Mouse (Mus musculus) left cerebral cortex, adult 11 months (tissue): ENCODE results near the gene Etfa.

Experiments used
- DNase-seq: peaks from one replicate; pipeline ENCODE4 v3.0.0; 2022; ENCODE audit warnings: low spot score

The Etfa gene

GRCm38 (mm10) chr9:55511521-55511993, 486 bp downstream of the Etfa start:
- peak; percentile 11 for DNase-seq

- no peak for DNase-seq
Observed at GRCm38 (mm10) chr9:55510651-55511235, 1.3 kb downstream of the Etfa start.

- no peak for DNase-seq
Observed at GRCm38 (mm10) chr9:55509731-55510130, 2.3 kb downstream of the Etfa start.

- DNase-seq = no peak
Observed at GRCm38 (mm10) chr9:55508701-55509100, 3.3 kb downstream of the Etfa start.

- DNase-seq = no peak
Observed at GRCm38 (mm10) chr9:55507922-55508321, 4.1 kb downstream of the Etfa start.

GRCm38 (mm10) chr9:55482116-55482515, 29.9 kb downstream of the Etfa start:
- DNase-seq = no peak

GRCm38 (mm10) chr9:55478699-55479098, 33.3 kb downstream of the Etfa start:
- no peak for DNase-seq

GRCm38 (mm10) chr9:55476084-55476483, 36.0 kb downstream of the Etfa start:
- DNase-seq = no peak

GRCm38 (mm10) chr9:55468397-55468796, 43.6 kb downstream of the Etfa start:
- DNase-seq = no peak

- DNase-seq = no peak
Observed at GRCm38 (mm10) chr9:55453366-55453765, 58.7 kb downstream of the Etfa start.

GRCm38 (mm10) chr9:55452906-55453305, 59.1 kb downstream of the Etfa start:
- no peak for DNase-seq

GRCm38 (mm10) chr9:55451426-55451825, 60.6 kb downstream of the Etfa start:
- DNase-seq = no peak

- DNase-seq = no peak
Observed at GRCm38 (mm10) chr9:55450035-55450434, 62.0 kb downstream of the Etfa start.

GRCm38 (mm10) chr9:55449108-55449507, 62.9 kb downstream of the Etfa start:
- no peak for DNase-seq

GRCm38 (mm10) chr9:55447509-55447908, 64.5 kb downstream of the Etfa start:
- DNase-seq = no peak

- DNase-seq = no peak
Observed at GRCm38 (mm10) chr9:55439206-55439780, 72.8 kb downstream of the Etfa start.

- DNase-seq = no peak
Observed at GRCm38 (mm10) chr9:55438433-55438832, 73.6 kb downstream of the Etfa start.

- DNase-seq = no peak
Observed at GRCm38 (mm10) chr9:55433875-55434274, 78.2 kb downstream of the Etfa start.

GRCm38 (mm10) chr9:55432306-55433289, 79.4 kb downstream of the Etfa start:
- DNase-seq = no peak

- no peak for DNase-seq
Observed at GRCm38 (mm10) chr9:55430133-55430532, 81.9 kb downstream of the Etfa start.

GRCm38 (mm10) chr9:55429242-55429975, 82.6 kb downstream of the Etfa start:
- DNase-seq = peak; percentile 62

GRCm38 (mm10) chr9:55425271-55425810, 86.7 kb downstream of the Etfa start:
- DNase-seq = no peak
